Mouse (Mus musculus): ENCODE measurements at regions not wholly inside any gene's neighbourhood (a gene's known extent, or its start where the extent isn't known, plus 50 kb on each side); places are given as distances from the start of the nearest gene placed in this dataset.

DNA sequence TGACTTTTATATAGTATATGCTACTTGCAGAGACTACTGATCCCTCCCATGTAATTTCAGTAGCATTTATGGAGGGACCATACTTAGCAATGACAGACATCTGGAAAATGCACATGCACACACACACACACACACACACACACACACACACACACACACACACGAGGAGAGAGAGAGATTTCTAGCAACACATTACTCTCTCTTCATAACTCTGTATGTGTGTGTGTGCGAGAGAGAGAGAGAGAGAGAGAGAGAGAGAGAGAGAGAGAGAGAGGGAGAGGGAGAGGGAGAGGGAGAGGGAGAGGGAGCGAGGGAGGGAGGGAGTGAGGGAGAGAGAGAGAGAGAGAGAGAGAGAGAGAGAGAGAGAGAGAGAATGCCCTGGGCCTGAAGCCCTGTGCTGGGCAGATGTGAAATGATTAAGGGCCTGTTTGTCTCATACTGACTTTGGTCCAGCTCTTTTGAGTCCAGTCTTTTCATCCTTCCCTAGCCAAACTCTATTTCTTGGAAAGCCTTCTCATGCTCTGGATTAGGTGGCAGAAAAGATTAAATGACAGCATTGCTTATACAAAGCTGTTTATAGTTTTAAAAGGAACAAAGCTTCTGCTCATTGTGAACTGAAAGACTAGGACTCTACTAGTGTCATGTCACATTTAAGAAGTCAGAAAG, 106.4 kb upstream of the 4933402D24Rik start:
- ATAC-seq (replicated peaks in 1 of 2; ENCODE audit: insufficient read depth in 1 of 2, low FRiP score in 2 of 2, low TSS enrichment in 1 of 2, low read depth in 1 of 2, poor library complexity in 2 of 2, severe bottlenecking in 2 of 2) = no peak

DNA sequence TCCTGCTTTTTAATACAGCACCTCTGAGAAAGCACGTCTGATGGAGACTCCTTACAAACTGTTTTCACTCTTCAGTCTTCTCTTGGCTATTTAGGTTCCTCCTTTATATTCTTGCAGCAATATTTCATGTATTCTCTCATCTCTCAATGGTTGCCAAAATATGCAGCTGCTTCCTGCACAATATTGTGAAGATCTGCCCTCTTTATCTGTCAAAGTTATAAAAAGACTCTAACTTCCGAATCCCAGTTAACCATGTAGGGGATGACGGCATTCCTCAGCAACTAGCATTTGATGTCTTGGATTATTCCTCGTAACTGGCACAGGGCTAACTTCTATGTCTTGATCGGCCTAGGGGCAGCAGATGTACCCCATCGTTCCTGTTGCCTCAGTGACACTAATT, 102.8 kb upstream of the 4933402D24Rik start:
- ATAC-seq (replicated peaks in 1 of 2; ENCODE audit: insufficient read depth in 1 of 2, low FRiP score in 2 of 2, low TSS enrichment in 1 of 2, low read depth in 1 of 2, poor library complexity in 2 of 2, severe bottlenecking in 2 of 2) = no peak

DNA sequence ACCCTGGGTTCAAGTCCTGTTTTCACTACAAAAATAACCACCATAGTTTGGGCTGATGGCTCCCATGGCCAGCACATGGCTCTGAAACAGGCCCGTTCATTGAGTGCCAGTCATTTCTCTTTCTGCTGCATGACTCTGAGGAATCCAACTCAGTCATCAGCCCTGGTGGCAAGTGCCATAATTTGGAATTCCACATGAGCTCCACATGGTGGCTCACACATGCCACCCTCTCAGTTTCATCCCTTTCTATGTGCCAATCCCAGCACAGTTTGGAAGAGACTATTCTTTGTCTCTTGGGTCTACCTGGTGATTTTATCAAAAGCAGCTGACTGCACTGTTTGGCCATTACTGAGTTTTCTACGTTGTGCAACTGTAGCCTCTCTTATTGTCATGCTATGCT, 100.3 kb upstream of the 4933402D24Rik start:
- ATAC-seq (replicated peaks in 1 of 2; ENCODE audit: insufficient read depth in 1 of 2, low FRiP score in 2 of 2, low TSS enrichment in 1 of 2, low read depth in 1 of 2, poor library complexity in 2 of 2, severe bottlenecking in 2 of 2) = no peak

GRCm38 (mm10) chr1:63857933-63858649, 89.0 kb upstream of the 4933402D24Rik start:
- no peak for ATAC-seq (replicated peaks in 1 of 2; ENCODE audit: insufficient read depth in 1 of 2, low FRiP score in 2 of 2, low TSS enrichment in 1 of 2, low read depth in 1 of 2, poor library complexity in 2 of 2, severe bottlenecking in 2 of 2)

DNA sequence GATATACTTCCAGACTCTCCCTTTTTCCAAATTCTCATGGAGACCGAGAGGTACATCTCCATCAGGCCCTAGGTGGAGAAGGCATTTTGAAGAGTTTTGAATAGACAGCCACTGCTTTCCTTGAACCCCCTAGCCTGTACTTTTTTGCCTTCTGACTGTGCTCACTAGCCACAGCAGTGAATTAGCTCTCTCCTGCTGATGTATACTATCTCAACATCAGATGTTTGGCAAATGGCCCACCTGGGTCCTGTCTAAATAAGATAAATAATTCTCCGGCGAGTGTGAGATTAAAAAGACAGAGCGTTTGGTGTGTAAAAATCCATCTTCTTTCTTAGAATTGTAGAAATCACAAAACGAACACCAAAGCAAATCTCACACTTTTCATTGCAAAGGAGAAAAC, 88.4 kb upstream of the 4933402D24Rik start:
- ATAC-seq (replicated peaks in 1 of 2; ENCODE audit: insufficient read depth in 1 of 2, low FRiP score in 2 of 2, low TSS enrichment in 1 of 2, low read depth in 1 of 2, poor library complexity in 2 of 2, severe bottlenecking in 2 of 2) = no peak

DNA sequence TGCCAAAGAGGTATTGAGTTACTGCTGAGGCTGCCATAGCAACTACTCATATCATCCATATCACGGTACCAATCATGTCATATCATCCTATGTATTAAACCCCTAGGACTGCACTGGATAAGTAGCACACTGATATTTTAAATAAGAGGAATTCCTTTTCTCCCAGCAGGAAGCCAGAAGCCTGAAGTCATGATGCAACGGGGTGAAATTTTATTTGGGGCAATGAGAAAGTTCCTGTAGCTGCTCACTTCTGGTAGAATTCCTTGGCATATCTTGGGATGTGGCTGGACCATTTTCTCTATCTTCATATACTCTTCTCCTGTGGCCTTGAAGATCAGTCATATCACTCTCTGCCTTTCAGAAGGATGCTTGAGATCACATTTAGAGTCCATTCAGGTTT, 87.3 kb upstream of the 4933402D24Rik start:
- ATAC-seq (replicated peaks in 1 of 2; ENCODE audit: insufficient read depth in 1 of 2, low FRiP score in 2 of 2, low TSS enrichment in 1 of 2, low read depth in 1 of 2, poor library complexity in 2 of 2, severe bottlenecking in 2 of 2) = no peak

- ATAC-seq (replicated peaks in 1 of 2; ENCODE audit: insufficient read depth in 1 of 2, low FRiP score in 2 of 2, low TSS enrichment in 1 of 2, low read depth in 1 of 2, poor library complexity in 2 of 2, severe bottlenecking in 2 of 2) = no peak; a peak in 1 of 4 replicates
Observed at GRCm38 (mm10) chr1:63854794-63855193, 85.7 kb upstream of the 4933402D24Rik start.

DNA sequence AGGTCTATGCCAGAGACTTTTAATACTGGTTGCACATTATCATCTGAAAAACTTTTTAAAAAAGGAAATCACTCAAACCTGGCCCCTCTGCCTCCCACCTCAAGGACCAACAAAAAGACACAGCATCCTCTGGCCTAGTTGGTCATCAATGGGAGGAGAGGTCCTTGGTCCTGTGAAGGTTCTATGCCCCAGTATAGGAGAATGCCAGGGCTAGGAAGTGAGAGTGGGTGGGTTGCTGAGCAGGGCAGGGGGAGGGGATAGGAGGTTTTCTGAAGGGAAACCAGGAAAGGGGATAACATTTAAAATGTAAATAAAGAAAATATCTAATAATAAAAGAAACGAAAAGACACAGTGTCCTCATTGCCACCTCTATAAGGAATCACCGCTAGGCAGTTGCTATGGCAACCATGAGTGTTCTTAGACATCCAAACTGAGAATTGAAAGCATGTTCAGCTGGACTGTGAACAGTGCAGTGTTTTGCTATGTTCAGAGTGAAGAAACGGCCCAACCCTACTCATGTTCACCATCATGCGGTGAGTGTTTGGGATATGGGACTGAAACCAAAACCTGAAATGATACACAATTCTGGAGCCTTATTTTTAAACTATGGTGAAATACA, 82.5 kb upstream of the 4933402D24Rik start:
- ATAC-seq (replicated peaks in 1 of 2; ENCODE audit: insufficient read depth in 1 of 2, low FRiP score in 2 of 2, low TSS enrichment in 1 of 2, low read depth in 1 of 2, poor library complexity in 2 of 2, severe bottlenecking in 2 of 2) = no peak

DNA sequence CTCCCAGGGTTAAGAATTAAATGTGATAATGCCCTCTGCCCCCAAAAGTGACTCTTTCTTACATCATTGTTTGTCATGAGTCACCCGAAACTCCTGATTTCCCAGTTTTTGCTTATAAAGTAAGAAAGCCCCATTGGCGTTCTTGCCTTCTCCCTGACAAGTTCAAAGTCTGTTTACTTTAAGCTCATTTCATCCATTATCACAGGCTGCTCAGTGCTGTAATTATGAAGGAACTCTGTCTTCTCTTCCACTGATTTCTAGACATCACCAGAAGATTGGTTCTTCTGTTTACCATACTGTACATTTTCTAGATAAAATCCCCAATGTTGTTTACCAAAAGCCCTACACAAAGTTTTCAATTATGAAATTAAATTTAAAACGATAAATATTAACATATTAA, 81.2 kb upstream of the 4933402D24Rik start:
- no peak for ATAC-seq (replicated peaks in 1 of 2; ENCODE audit: insufficient read depth in 1 of 2, low FRiP score in 2 of 2, low TSS enrichment in 1 of 2, low read depth in 1 of 2, poor library complexity in 2 of 2, severe bottlenecking in 2 of 2)

DNA sequence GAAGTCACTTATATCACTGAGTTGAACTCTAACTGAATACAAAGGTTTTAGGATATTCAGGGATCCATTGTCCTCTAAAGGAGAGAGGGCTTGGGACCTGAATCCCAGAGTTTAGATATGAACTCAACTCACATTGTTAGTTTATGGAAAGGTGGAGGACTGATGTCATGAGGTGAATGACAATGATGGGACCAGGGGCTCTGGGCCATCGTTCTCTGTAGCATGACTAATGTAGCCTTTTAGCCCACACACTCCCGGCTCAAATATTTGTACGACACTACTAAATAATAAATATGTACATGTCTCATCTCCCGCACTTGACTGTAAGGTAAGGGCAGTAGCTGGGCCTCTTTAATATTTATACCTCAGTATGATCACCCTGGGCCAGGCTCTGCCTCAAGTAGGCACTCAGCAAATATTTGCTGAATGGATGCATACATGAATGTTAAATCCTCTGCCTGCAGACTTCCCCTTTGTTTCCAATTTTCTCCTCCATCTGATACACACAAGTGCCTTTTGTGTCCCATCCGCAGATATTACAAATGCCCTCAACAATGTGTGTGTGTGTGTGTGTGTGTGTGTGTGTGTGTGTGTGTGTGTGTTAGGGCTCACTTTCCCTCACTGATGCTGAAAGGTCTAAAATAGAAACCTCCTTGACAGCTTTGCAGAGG, 59.2 kb upstream of the 4933402D24Rik start:
- ATAC-seq (replicated peaks in 1 of 2; ENCODE audit: insufficient read depth in 1 of 2, low FRiP score in 2 of 2, low TSS enrichment in 1 of 2, low read depth in 1 of 2, poor library complexity in 2 of 2, severe bottlenecking in 2 of 2) = no peak

- no peak for ATAC-seq (replicated peaks in 1 of 2; ENCODE audit: insufficient read depth in 1 of 2, low FRiP score in 2 of 2, low TSS enrichment in 1 of 2, low read depth in 1 of 2, poor library complexity in 2 of 2, severe bottlenecking in 2 of 2)
Observed at GRCm38 (mm10) chr1:63820614-63821270, 51.7 kb upstream of the 4933402D24Rik start.

DNA sequence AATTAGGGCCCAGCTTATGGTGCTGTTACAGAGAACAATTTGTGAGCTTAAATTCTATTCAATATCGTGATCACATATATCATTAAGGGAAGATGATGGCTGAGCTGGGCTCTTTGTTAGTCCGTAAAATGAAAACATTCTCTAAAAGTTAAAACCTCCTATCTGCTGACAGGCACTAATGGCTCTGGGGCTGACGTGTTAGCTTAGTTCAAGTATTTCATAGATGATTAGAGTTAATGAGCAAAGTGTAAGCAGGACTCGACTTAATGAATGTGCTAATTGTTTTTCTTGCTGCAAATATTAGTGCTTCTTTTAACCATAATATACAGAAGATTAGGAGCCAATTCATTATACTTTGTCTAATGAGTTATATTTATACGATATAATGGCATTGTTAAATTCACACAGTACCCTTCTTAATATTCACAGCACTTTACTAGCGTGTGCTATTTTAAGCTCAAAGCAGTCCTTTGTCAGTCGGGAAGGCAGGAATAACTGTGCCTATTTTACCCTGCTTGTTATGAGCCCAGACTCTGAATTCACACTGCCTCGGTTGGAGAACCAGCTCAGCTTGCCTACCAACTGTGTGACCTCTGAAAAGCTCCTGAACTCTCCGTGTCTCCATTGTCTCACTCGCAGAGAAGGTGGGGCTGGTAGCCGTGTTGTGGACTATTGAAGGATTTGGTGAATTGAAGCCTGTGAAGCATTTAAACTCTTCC, 50.6 kb upstream of the 4933402D24Rik start:
- ATAC-seq (replicated peaks in 1 of 2; ENCODE audit: insufficient read depth in 1 of 2, low FRiP score in 2 of 2, low TSS enrichment in 1 of 2, low read depth in 1 of 2, poor library complexity in 2 of 2, severe bottlenecking in 2 of 2) = no peak
